Mouse (Mus musculus): Measurements from ENCODE around the gene Cd55b.
"Not testable (repeated sequence)": the region's sequence is repeated elsewhere in the genome, so short reads cannot be mapped to it uniquely, and the experiment has no call there.

Gene Cd55b

DNA sequence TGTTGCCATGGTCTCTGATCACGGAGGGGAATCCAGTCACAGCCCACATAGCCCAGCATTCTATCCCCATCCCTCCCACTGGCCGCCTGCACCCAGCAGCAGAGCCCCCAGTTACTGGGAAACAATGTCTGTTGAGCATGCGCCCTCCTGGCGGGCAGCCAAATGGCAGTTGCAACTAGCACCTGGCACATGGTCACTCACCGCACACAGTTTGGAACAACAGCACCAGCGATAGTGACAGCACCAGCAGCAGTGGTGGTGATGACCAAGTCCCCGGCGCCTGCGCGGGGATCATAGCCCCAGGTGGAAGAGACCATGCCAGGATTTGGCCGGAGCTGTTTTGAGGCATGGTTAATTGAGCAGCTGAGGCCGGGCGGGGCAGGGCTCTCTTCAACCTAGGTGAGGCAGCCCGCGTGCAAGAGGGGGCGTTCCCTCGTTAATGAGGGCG lies at the start of gene Cd55b:
Gene Cd55b, minus strand, starts transcription at position 346 of the 448 bp plus-strand sequence.
- DNase-seq: no peak

DNA sequence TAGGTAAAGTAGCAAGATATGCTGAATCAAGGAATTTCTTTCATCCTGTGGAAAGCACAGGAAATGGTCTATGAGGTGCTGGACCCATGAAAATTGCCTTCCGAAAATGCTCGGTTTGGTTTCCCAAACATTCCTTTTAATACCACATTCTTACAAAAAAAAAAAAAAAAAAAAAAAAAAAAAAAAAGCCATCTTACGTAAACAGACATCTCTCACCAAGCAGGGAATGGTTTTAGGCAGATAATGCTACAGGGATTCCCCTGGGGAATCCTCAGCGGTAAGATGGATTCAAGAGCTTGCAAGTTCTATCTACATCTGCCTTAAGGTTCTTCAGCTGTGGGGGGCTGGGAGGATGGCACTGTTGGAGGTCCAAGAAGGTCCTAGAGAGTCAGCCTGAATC lies 47.3 kb upstream of the Cd55b start:
- no peak for DNase-seq

GRCm38 (mm10) chr1:130467453-130467852 lies 44.6 kb upstream of the Cd55b start:
- no peak for DNase-seq

DNA sequence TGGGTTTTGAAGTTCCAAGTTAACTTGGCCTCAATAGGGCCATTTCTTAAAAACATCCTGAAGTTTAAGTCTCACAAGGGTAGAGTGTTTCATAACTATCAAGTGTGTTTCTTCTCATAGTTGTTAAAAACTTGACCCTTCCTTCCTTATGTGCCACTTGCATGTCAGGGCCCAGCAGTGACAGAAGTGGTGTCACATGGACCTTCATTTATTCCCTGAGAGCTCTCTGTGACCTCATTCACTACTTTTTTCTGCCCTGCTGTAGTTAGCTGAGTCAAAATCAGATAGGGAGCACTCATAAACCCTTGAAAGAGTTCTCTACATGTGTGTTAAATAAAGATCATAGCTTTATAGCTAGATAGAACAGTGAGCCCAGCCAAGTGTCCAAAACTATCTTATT lies 41.4 kb upstream of the Cd55b start:
- no peak for DNase-seq

GRCm38 (mm10) chr1:130462867-130463266 lies 40.1 kb upstream of the Cd55b start:
- no peak for DNase-seq

DNA sequence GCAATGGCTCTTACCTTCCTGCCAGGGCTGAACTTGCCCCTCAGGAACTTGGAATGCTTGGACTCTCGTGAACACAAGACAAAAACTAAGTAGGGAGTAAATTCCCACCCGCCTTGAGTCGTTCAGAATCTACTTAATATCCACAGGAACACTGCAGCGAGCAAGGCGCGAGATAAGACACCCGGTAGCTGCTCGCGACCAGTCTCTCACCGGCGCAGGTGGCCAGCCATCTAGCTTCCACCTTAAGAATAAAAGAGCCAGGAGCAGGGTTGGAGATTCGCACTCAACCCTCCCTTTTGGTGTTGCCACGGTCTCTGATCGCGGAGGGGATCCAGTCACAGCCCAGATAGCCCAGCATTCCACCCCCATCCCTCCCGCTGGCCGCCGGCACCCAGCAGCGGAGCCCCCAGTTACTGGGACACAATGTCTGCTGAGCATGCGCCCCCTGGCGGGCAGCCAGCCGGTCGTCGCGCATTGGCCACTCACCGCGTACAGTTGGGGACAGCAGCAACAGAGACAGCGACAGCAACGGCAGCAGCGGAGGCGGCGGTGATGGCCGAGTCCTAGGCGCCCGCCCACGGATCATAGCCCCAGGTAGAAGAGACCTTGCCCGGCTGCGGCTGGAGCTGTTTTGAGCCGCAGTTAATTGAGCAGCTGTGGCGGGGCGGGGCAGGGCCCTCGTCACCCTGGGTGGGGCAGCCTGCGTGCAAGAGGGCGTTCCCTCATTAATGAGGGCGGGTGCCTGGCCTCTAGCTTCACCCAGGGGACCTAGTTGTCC lies 39.5 kb upstream of the Cd55b start, which contains the start of gene Cd55:
Gene Cd55, minus strand, starts transcription at position 661 of the 778 bp plus-strand sequence.
- peak; percentile 59 for DNase-seq

DNA sequence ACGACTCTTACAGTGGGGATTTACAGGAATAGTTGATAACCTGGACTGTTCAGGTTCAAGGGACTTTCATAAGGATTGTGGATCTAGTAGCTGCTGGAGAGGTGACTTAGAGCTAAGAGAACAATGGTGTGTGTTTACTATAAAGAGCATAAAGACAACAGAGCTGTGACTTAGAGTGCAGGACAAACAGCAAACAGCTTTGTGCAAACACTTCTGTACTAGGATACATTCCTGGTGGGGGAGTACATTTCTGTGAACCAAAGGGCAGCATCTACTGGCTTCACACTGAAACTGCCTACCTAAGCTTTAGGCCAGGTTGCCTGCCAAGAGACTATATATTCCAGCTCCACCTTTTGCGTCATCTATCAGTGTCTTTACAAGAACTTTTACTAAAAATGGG lies 32.3 kb upstream of the Cd55b start:
- DNase-seq: no peak

- DNase-seq: not testable (repeated sequence)
Observed at GRCm38 (mm10) chr1:130442930-130443329, 20.1 kb upstream of the Cd55b start.

- no peak for DNase-seq
Observed at GRCm38 (mm10) chr1:130430920-130431319, 8.1 kb upstream of the Cd55b start.

DNA sequence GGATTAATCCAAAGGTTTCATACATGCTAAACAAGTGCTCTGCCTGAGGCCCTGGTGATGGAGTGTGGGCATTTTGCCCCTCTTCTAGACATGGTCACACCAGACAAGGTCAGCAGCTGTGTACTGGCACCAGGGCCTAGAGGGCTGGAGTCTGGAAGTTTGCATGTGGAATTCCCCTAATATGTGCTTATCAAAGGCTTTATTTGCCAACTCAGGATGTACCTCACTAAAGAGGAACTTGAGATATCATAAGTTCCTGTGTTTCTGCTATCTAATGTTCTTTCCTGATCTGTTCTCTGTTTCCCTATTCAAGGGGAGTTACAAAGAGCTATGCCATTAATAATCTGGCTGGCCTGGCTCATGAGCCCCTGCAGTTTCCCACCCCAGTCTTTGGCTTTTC lies 5.9 kb upstream of the Cd55b start:
- DNase-seq: not testable (repeated sequence)

DNA sequence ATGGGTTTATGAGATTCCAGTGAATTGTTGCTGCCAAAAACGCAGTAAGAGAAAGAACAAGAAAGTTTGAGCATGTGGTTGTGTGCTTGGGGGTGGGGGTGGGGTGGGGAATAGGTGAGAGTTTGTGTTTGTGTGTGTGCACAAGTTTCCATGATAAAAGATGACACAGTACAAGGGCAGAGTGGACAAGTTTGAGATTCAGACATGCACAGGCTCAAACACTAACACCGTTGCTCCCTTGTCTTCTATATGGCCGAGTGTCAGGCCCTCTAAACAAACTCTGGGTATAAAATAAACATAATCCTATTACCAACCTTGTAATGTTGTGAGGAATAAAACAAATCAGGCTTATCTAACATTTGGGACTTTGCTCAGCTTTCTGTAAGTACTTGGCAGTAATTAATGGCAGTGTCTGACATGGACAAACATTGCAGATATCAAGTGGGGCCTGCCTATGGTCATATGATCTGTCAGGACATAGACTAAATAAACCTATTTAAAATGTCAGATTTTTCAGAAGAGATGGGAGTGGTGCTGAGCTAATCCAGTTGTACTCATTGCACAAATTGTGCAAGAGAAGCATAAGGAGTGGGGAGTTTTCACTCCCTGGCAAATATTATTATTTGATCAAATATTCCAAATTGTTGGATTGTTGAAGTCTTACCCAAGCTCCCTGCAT lies 4.5 kb upstream of the Cd55b start:
- DNase-seq: not testable (repeated sequence)

DNA sequence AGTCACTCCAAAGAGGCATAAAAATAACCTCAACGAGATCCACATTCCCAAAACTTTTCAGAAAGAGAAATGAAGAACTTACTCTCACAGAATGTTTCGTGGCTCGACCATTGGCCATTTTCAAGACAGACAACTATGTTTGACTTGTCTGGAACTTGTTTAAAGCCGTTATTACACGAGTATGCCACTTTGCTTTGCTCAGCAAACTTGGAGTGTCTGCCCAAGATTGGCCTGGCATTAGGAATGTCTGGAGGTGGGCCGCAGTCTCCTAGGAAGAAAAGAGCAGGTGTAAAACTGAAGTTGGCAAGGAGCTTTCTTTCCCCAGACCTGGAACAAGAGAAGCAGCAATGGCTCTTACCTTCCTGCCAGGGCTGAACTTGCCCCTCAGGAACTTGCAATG lies 776 bp downstream of the Cd55b start:
- DNase-seq: not testable (repeated sequence)

DNA sequence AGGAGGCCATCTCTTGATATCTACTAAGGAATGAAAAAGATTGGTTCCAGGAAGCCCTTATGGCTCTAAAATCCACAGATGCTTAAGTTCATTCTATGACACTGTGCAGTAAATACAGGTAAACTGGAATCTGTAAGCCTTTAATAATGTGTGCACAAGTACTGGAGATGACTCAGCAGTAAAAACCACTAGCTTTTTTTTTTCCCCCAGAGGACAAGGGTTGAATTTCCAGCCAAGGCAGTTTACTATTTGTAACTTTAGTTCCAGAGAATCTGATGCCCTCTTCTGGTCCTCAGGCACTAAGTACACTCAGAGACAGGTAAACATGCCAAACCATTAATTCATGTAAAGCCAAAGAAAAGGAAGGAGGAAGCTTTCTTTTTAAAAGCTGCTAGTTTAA lies 25.7 kb downstream of the Cd55b start:
- DNase-seq: not testable (repeated sequence)

- not testable (repeated sequence) for DNase-seq
Observed at GRCm38 (mm10) chr1:130387282-130387681, 35.5 kb downstream of the Cd55b start.

GRCm38 (mm10) chr1:130377726-130378429 lies 44.9 kb downstream of the Cd55b start:
- no peak for DNase-seq

DNA sequence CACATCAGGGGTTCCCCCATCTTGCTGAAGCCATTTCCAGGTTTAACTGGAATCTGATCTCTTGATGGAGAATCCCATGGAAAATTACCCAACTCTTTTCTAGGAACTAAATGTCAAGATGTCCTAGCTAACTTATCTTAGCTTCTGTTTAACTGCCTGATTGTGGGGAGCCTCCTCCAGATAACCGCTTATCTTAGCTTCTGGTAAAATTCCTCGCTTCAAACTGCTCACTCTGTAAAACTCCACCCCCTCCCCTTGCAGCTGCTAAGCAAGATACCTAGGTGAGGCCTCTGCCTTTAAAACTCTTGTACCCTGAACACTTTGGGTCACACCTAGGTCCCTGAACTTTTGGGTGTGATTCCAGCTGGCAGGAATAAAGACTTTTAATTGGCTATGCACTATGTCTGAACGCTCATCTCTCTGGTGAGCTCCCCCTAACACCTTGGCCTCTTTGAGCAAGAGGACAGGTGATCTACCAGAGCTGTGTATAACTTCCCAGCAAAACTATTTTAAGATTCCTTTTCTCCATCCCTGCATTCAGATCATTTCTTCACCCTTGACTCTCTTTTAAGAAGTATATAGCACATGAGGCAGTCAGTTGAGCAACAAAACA lies 48.5 kb downstream of the Cd55b start:
- DNase-seq: no peak

- no peak for DNase-seq
Observed at GRCm38 (mm10) chr1:130373398-130374083, 49.3 kb downstream of the Cd55b start.

- peak; percentile 23 for DNase-seq
Observed at GRCm38 (mm10) chr1:130371895-130372528, 50.8 kb downstream of the Cd55b start.

- no peak for DNase-seq
Observed at GRCm38 (mm10) chr1:130371291-130371690, 51.5 kb downstream of the Cd55b start.

DNA sequence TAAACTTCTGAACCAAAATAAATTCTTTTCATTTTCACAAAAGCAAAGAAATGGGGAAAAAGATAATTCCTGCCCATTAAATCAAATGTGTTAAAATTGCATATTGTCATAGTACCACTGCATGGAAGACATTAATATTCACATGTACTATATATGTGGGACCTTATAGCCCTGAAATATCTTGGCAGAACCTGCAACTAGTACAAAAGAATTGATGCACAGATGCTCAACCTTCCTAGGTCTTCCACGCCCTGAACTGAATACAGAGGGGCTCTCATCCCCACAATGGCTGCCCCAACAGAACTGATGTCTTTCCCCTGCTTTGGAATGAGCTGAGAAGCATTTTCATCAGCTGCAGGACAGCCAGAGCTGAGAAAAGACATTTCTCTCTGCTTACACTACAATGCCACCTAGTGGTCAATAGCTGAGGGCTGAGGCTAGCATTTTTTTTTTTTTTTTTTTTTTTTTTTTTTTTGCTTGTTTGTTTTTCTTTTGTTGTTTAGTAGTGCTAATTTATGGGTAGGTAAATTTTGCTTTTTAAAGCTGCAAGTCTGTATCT lies 72.7 kb downstream of the Cd55b start:
- DNase-seq: peak; percentile 16

- no peak for DNase-seq
Observed at GRCm38 (mm10) chr1:130342429-130342828, 80.4 kb downstream of the Cd55b start.
